Mouse (Mus musculus): ENCODE data around the gene Tmem106b. TPM values are rescaled to one million over a fixed set of nuclear protein-coding genes. Genes with fewer than 3 reads are reported as not detected.

The Tmem106b gene
- polyA plus RNA-seq, 1 experiment from 2014 or later: 39.2 TPM

DNA sequence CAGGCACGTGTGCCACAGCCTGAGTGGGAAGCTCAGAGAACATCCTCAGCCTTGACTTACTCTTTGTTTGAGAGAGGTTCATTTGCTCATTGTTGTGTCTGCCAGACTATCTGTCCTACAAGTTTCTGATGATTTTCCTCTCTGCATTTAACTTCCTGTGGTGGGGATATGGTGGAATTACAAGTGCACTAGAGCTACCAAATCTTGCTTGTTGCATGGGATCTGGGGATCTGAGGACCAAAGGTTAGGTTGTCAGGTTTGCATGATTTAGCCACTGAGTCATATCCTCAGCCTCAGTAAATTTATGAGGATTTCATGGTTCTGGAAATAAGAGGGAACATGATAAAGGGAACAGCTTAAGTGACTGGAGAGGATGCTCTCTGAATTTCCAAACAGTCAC, 39.1 kb downstream of the Tmem106b start:
- H3K4me1 ChIP-seq (ENCODE audit: control insufficient read depth, insufficient read depth, low read length): no peaks in the 10 kb centered on the region
- DNase-seq (ENCODE audit: low spot score) (no peak), ATAC-seq (replicated peaks; ENCODE audit: insufficient number of reproducible peaks, low FRiP score, low TSS enrichment, low read depth) (no peak)
- H3K27me3 ChIP-seq (ENCODE audit: control insufficient read depth, insufficient read depth, low read length): no peaks in the 10 kb centered on the region
- H3K9me3 ChIP-seq (replicated peaks; ENCODE audit: control insufficient read depth, low read length): no peaks in the 10 kb centered on the region
- no peak overlapping the region for H3K4me2 ChIP-seq (ENCODE audit: low read depth, low read length)
- no peak overlapping the region for H3K9ac ChIP-seq (replicated peaks; ENCODE audit: low read length)
- H3K27ac ChIP-seq (replicated peaks; ENCODE audit: low read depth, low read length): no peak overlapping the region
- WGBS: 84% methylated on average over 1 of the region's 1 CpGs
- no peak overlapping the region for H3K4me3 ChIP-seq (ENCODE audit: low read depth, low read length)
- no peaks in the 10 kb centered on the region for H3K36me3 ChIP-seq (replicated peaks; ENCODE audit: control insufficient read depth, insufficient read depth, low read depth, low read length)

DNA sequence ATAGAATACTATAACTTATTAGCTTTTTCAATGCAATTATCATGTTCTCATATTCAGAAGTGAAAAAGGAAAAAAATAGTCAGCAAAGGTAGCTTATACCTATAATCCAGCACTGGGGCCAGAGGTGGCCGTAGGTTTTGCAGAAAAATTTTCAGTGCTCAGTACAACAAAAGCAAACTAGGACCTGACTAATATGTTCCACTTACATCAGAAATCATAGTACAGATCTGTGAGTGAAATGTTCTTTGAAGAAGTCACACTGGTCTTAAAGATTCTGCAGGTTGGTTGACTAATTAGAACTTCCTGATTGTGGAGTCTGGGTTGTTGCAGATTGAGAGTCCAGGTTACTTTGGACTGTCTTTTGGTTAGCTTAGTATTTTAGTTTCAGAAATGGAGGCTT, 67.7 kb downstream of the Tmem106b start:
- no peak overlapping the region for H3K9ac ChIP-seq (replicated peaks; ENCODE audit: low read length)
- H3K9me3 ChIP-seq (replicated peaks; ENCODE audit: control insufficient read depth, low read length): no peaks in the 10 kb centered on the region
- 83% methylated on average over 1 of the region's 1 CpGs for WGBS
- no peaks in the 10 kb centered on the region for H3K4me1 ChIP-seq (ENCODE audit: control insufficient read depth, insufficient read depth, low read length)
- H3K27me3 ChIP-seq (ENCODE audit: control insufficient read depth, insufficient read depth, low read length): no peaks in the 10 kb centered on the region
- no peaks in the 10 kb centered on the region for H3K36me3 ChIP-seq (replicated peaks; ENCODE audit: control insufficient read depth, insufficient read depth, low read depth, low read length)
- no peak overlapping the region for H3K4me2 ChIP-seq (ENCODE audit: low read depth, low read length)
- DNase-seq (ENCODE audit: low spot score) (no peak), ATAC-seq (replicated peaks; ENCODE audit: insufficient number of reproducible peaks, low FRiP score, low TSS enrichment, low read depth) (no peak)
- no peak overlapping the region for H3K4me3 ChIP-seq (ENCODE audit: low read depth, low read length)
- H3K27ac ChIP-seq (replicated peaks; ENCODE audit: low read depth, low read length): no peak overlapping the region

Other genes with a start within 250 kb of the Tmem106b start
- 0.14 and 0.35 TPM in 2 replicates for gene Vwde, start 155.2 kb downstream of the Tmem106b start, polyA plus RNA-seq (2014; fragmentation: Nextera tagmentation; extraction: Ambion mirVana)